8 mouse cellular contexts compared by ENCODE assay signal in genomic region chr10:83533258-83533909, GRCm38 (mm10). TPM values are rescaled to one million over a fixed set of nuclear protein-coding genes. Genes with fewer than 3 reads are reported as not detected.
A peak's percentile ranks its signal among the peaks of the same experiment; 100 is the strongest.
DNase-seq lines count a peak whose midpoint lies in the region; ATAC-seq and TF ChIP-seq lines count a peak whose summit lies in the region.

No protein-coding gene starts in this region.

- peak; percentile 71 for ATAC-seq in lung, embryonic 14.5 days (ENCODE audit: insufficient read depth)

- H3K27ac ChIP-seq in lung, embryonic 14.5 days (ENCODE audit: low read depth) = no peak overlapping the region

- no peaks in the 10 kb centered on the region for H3K36me3 ChIP-seq in lung, embryonic 14.5 days (ENCODE audit: insufficient read depth)

- TF ChIP-seq CTCF in lung, embryonic 14.5 days (IDR thresholded peaks at IDR 0.05; ENCODE audit: low read depth) = no peak

- DNase-seq in Muller cell, postnatal 12 days (ENCODE audit: inconsistent ontology term) = peak; percentile 66
- peak; percentile 56 for DNase-seq in cerebellum, adult 11-12 months
- DNase-seq in forelimb bud, embryonic 11.5 days (ENCODE audit: low read depth, low spot score) = peak; percentile 8
- DNase-seq in heart, postnatal 25 days (ENCODE audit: low spot score) = peak; percentile 27
- peak; percentile 35 to 46 for DNase-seq in layer of hippocampus, postnatal 10 days (ENCODE audit: low spot score in 2 of 2)
- peak; percentile 76 for DNase-seq in lung, embryonic 14.5 days
- DNase-seq in ovary, postnatal 14 days (ENCODE audit: low spot score) = peak; percentile 25
- DNase-seq in natural killer cell, adult 2 months (ENCODE audit: low spot score in 2 of 2) = no peak

- WGBS in lung, embryonic 14.5 days = 3% methylated on average over 27 of the region's 27 CpGs

- intact Hi-C loops in heart, postnatal 25 days (cut with DNase I) = no loop called here

- peak overlapping the region; percentile 43 for H3K4me3 ChIP-seq in lung, embryonic 14.5 days (ENCODE audit: low read depth, low read length)

- H3K9me3 ChIP-seq in lung, embryonic 14.5 days (ENCODE audit: low read depth, low read length) = no peaks in the 10 kb centered on the region

- no peaks in the 10 kb centered on the region for H3K4me1 ChIP-seq in lung, embryonic 14.5 days (ENCODE audit: insufficient read depth)

- H3K27me3 ChIP-seq in lung, embryonic 14.5 days (ENCODE audit: insufficient read depth, low read length) = no peaks in the 10 kb centered on the region

- peak overlapping the region; percentile 47 for H3K9ac ChIP-seq in lung, embryonic 14.5 days

- peak overlapping the region; percentile 94 for H3K4me2 ChIP-seq in lung, embryonic 14.5 days

RNA-seq across cellular contexts. Expression of gene Aldh1l2, which starts 0.6 kb away (rescaled TPM):
- 10 to 100 TPM; 13.4 to 15.9 TPM for total RNA-seq in heart, postnatal 25 days (2021)
- 1 to 10 TPM; 8.4 to 8.9 TPM for total RNA-seq in layer of hippocampus, postnatal 10 days (2021)
- polyA plus RNA-seq in lung, embryonic 14.5 days (2014; fragmentation: Nextera tagmentation; extraction: Ambion mirVana) = 1.9 and 2.5 TPM in 2 replicates

RNA-seq across cellular contexts. Expression of gene Washc4, which starts 10.2 kb away (rescaled TPM):
- total RNA-seq in heart, postnatal 25 days (2021) = 10 to 100 TPM; 12.5 to 14.7 TPM
- total RNA-seq in layer of hippocampus, postnatal 10 days (2021) = 10 to 100 TPM; 24.5 to 24.8 TPM
- polyA plus RNA-seq in lung, embryonic 14.5 days (2014; fragmentation: Nextera tagmentation; extraction: Ambion mirVana) = 36.9 and 40.8 TPM in 2 replicates

Comparison
In these comparisons a context has a peak if more than half of its experiments do, and no peak if none do; other contexts are left out.
1. DNase-seq: peak in Muller cell, postnatal 12 days (single experiment), cerebellum, adult 11-12 months (single experiment), forelimb bud, embryonic 11.5 days (single experiment), heart, postnatal 25 days (single experiment), layer of hippocampus, postnatal 10 days (2 of 2), lung, embryonic 14.5 days (single experiment) and ovary, postnatal 14 days (single experiment); none in natural killer cell, adult 2 months (0 of 2).